Mouse (Mus musculus): ENCODE data around the gene Mien1. TPM values are rescaled to one million over a fixed set of nuclear protein-coding genes. Genes with fewer than 3 reads are reported as not detected.
A peak's percentile ranks its signal among the peaks of the same experiment; 100 is the strongest.

The Mien1 gene
- polyA plus RNA-seq, 1 experiment from 2014 or later: 276 TPM

DNA sequence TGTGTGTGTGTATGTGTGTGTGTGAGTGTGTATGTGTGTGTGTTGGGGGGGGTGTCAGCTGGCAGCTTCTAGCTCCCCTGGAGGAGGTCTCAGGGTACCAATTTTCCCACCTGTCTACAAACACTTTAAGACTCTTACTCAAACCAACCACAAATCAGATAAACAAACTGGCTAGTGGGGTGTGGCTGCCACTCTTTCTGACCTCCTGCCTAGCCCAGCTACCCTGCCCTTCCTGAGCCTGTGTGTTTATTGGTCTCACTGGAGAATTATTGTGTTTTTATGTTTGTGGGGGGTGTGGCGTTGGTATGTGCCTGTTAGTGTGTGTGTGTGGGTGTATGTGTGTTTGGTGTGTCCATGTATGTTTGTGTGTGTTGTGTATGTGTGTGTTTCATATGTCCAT, 21.7 kb downstream of the Mien1 start:
- no peak overlapping the region for H3K4me2 ChIP-seq (ENCODE audit: low read length)
- no peak overlapping the region for H3K4me3 ChIP-seq (ENCODE audit: low read length)
- no peak for ATAC-seq
- 84% methylated on average over 1 of the region's 1 CpGs for WGBS
- no peak overlapping the region for H3K27ac ChIP-seq (ENCODE audit: low read depth, low read length)
- H3K36me3 ChIP-seq (ENCODE audit: control insufficient read depth, insufficient read depth, low read length): no peaks in the 10 kb centered on the region
- H3K9me3 ChIP-seq (ENCODE audit: control insufficient read depth, low read length): no peaks in the 10 kb centered on the region
- H3K4me1 ChIP-seq (ENCODE audit: control insufficient read depth, insufficient read depth, low read depth, low read length): peaks cover 15% of the 10 kb centered on the region; the same call in 1 of the 2 replicates
- H3K27me3 ChIP-seq (replicated peaks; ENCODE audit: control insufficient read depth, insufficient read depth, low read length): peaks cover 3% of the 10 kb centered on the region
- no peak overlapping the region for H3K9ac ChIP-seq (ENCODE audit: low read depth, low read length)

GRCm38 (mm10) chr11:98414162-98414561, 24.6 kb downstream of the Mien1 start:
- Histone ChIP-seq H3K4me3 (ENCODE audit: low read length) (no peak overlapping the region), H3K4me1 (ENCODE audit: control insufficient read depth, insufficient read depth, low read depth, low read length) (peaks cover 16% of the 10 kb centered on the region; the same call in 1 of the 2 replicates)
- 16% methylated on average over 2 of the region's 2 CpGs for WGBS

GRCm38 (mm10) chr11:98413731-98414130, 25.1 kb downstream of the Mien1 start:
- H3K4me3 ChIP-seq (ENCODE audit: low read length): peak overlapping the region; percentile 57
- ATAC-seq: no peak
- H3K27me3 ChIP-seq (replicated peaks; ENCODE audit: control insufficient read depth, insufficient read depth, low read length): peaks cover 13% of the 10 kb centered on the region
- H3K4me2 ChIP-seq (ENCODE audit: low read length): peak overlapping the region; percentile 93
- H3K36me3 ChIP-seq (ENCODE audit: control insufficient read depth, insufficient read depth, low read length): no peaks in the 10 kb centered on the region
- H3K4me1 ChIP-seq (ENCODE audit: control insufficient read depth, insufficient read depth, low read depth, low read length): peaks cover 16% of the 10 kb centered on the region; the same call in 1 of the 2 replicates
- no peaks in the 10 kb centered on the region for H3K9me3 ChIP-seq (ENCODE audit: control insufficient read depth, low read length)
- WGBS: 13% methylated on average over 7 of the region's 7 CpGs
- H3K27ac ChIP-seq (ENCODE audit: low read depth, low read length): no peak overlapping the region
- peak overlapping the region; percentile 72; the same call in 1 of the 2 replicates for H3K9ac ChIP-seq (ENCODE audit: low read depth, low read length)

More at GRCm38 (mm10) chr11:98414162-98414561, 24.6 kb downstream of the Mien1 start:
- H3K9ac ChIP-seq (ENCODE audit: low read depth, low read length): no peak overlapping the region
- H3K27me3 ChIP-seq (replicated peaks; ENCODE audit: control insufficient read depth, insufficient read depth, low read length): peaks cover 13% of the 10 kb centered on the region
- H3K4me2 ChIP-seq (ENCODE audit: low read length): peak overlapping the region; percentile 93
- no peak overlapping the region for H3K27ac ChIP-seq (ENCODE audit: low read depth, low read length)
- H3K36me3 ChIP-seq (ENCODE audit: control insufficient read depth, insufficient read depth, low read length): no peaks in the 10 kb centered on the region
- H3K9me3 ChIP-seq (ENCODE audit: control insufficient read depth, low read length): no peaks in the 10 kb centered on the region
- no peak for ATAC-seq

DNA sequence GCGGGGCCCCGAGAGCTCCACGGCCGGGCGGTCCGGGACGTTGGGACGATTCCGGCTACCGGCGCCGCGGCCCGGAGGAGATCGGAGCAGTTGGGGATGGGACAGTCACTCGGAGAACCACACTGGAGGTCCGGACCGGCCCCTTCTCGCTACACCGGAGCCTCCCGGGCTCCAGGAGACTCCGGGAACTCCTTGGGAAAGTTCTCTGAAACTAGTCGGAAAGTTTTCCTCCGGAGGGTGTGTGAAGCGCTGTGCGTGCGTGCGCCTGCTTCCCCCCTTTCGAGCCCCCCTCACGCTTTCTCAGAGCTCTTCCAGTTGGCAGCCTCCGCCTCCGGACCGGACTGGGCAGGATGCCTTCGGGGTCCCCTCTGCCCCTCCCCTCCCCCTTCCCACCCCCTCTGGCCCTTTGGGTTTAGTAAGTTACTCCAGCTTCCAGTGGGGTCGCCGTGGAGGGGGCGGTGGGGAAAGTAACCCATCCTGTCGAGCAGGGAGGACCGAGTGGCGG, 25.9 kb downstream of the Mien1 start:
- WGBS: under 1% methylated on average over 40 of the region's 40 CpGs
- Histone ChIP-seq H3K9me3 (ENCODE audit: control insufficient read depth, low read length) (no peaks in the 10 kb centered on the region), H3K4me3 (ENCODE audit: low read length) (peak overlapping the region; percentile 57), H3K4me2 (ENCODE audit: low read length) (peak overlapping the region; percentile 93), H3K4me1 (ENCODE audit: control insufficient read depth, insufficient read depth, low read depth, low read length) (peaks cover 16% of the 10 kb centered on the region; the same call in 1 of the 2 replicates), H3K27ac (ENCODE audit: low read depth, low read length) (peak overlapping the region; percentile 79), H3K36me3 (ENCODE audit: control insufficient read depth, insufficient read depth, low read length) (no peaks in the 10 kb centered on the region), H3K27me3 (replicated peaks; ENCODE audit: control insufficient read depth, insufficient read depth, low read length) (peaks cover 13% of the 10 kb centered on the region), H3K9ac (ENCODE audit: low read depth, low read length) (peak overlapping the region; percentile 72)
- peak; percentile 71 for ATAC-seq

DNA sequence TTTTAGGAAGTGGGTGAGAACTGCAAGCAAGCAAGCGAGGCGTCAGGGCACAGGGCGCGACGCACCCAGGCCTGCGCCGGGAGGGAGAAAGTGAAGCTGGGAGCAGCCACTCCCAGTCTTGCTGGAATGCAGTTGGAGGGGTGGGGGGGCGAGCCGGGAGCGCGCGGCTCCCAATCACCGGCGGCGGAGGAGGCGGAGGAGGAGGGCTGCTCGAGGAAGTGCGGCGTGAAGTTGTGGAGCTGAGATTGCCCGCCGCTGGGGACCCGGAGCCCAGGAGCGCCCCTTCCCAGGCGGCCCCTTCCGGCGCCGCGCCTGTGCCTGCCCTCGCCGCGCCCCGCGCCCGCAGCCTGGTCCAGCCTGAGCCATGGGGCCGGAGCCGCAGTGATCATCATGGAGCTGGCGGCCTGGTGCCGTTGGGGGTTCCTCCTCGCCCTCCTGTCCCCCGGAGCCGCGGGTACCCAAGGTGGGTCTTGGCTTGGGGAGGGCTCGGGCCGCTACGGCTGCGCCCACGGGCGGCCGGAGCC, 26.5 kb downstream of the Mien1 start, which contains the start of gene Erbb2:
TSS of gene Erbb2 (plus strand) at position 198 of the 524 bp plus-strand sequence.
- WGBS: 0% methylated on average over 31 of the region's 49 CpGs

DNA sequence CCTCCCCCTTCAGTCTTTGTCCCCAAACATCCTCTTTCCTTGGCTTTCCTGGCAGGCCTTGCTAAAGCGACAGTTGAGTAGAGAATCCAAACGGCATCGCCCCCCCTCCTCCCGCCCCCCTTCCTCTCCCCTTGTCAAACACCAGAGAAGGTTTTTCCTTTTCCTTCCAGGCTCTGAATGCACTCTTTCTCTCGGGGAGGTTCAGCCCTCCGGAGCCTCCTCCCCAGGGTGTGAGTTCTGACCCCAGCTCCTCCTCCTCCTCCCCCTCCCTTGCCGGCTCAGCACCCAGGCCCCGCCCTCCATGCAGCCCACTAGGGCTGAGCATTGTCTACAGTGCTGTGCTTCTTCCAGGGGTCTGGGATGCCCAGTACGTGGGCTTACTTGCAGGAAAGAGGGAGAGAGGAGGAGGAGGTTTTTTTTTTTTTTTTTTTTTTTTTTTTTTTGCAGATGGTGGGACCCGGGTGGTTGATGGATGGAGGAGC, 29.4 kb downstream of the Mien1 start:
- Histone ChIP-seq H3K27ac (ENCODE audit: low read depth, low read length) (no peak overlapping the region), H3K4me2 (ENCODE audit: low read length) (no peak overlapping the region), H3K4me1 (ENCODE audit: control insufficient read depth, insufficient read depth, low read depth, low read length) (peaks cover 16% of the 10 kb centered on the region; the same call in 1 of the 2 replicates), H3K9ac (ENCODE audit: low read depth, low read length) (no peak overlapping the region), H3K9me3 (ENCODE audit: control insufficient read depth, low read length) (no peaks in the 10 kb centered on the region), H3K4me3 (ENCODE audit: low read length) (no peak overlapping the region), H3K36me3 (ENCODE audit: control insufficient read depth, insufficient read depth, low read length) (no peaks in the 10 kb centered on the region), H3K27me3 (replicated peaks; ENCODE audit: control insufficient read depth, insufficient read depth, low read length) (peaks cover 13% of the 10 kb centered on the region)
- WGBS: 3% methylated on average over 10 of the region's 10 CpGs
- peak; percentile 81 for ATAC-seq

More for the DNA sequence above, 26.5 kb downstream of the Mien1 start, which contains the start of gene Erbb2:
- H3K4me3 ChIP-seq (ENCODE audit: low read length): peak within 1 kb of the TSS; percentile 57
- peak; percentile 53 for ATAC-seq
- H3K4me1 ChIP-seq (ENCODE audit: control insufficient read depth, insufficient read depth, low read depth, low read length): peaks cover 16% of the 10 kb centered on the region; the same call in 1 of the 2 replicates
- no peaks in the 10 kb centered on the region for H3K9me3 ChIP-seq (ENCODE audit: control insufficient read depth, low read length)
- peak within 1 kb of the TSS; percentile 79 for H3K27ac ChIP-seq (ENCODE audit: low read depth, low read length)
- H3K36me3 ChIP-seq (ENCODE audit: control insufficient read depth, insufficient read depth, low read length): no peaks in the 10 kb centered on the region
- H3K9ac ChIP-seq (ENCODE audit: low read depth, low read length): peak within 1 kb of the TSS; percentile 72
- H3K27me3 ChIP-seq (replicated peaks; ENCODE audit: control insufficient read depth, insufficient read depth, low read length): peaks cover 13% of the 10 kb centered on the region
- peak within 1 kb of the TSS; percentile 93 for H3K4me2 ChIP-seq (ENCODE audit: low read length)

DNA sequence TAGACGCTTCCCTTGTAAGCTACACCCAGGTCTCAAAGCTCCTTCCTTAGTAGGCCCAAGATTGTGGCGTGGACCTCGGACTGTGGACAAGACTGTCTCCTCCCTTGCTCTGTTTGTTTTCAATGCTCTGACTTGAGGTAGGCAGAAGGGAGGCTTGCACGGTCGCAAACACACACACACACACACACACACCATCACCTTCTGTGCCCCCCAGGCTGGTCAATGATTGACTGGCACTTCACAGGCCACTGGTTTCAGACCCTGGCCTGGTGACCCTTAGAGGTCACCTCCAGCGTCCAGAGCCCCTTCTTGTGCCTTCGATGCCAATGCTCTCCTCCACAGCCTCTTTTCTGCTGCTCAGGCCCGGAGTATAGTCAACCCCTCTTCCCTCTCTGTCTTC, 29.9 kb downstream of the Mien1 start:
- ATAC-seq: no peak
- WGBS: 36% methylated on average over 8 of the region's 8 CpGs
- no peaks in the 10 kb centered on the region for H3K36me3 ChIP-seq (ENCODE audit: control insufficient read depth, insufficient read depth, low read length)

DNA sequence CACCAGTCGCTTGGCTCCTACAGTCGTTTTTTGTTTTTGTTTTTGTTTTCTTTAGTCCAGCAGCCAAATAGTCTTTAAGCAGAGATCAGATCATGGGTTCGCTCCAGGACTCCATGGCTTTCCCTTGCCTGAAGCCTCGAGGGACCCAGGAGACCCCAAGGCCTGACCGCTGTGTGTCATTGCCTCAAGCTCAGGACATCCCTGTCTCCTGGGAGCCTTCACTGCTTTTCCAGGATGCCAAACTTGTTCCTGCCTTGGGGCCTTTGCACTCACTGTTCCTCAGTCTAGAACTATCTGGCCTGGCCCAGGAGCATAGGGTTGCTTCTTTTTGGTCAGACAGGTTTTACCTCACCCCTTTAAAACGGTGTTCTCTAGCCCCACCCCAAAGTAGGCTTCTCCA, 32.2 kb downstream of the Mien1 start:
- H3K27ac ChIP-seq (ENCODE audit: low read depth, low read length): no peak overlapping the region
- no peak overlapping the region for H3K4me2 ChIP-seq (ENCODE audit: low read length)
- H3K4me3 ChIP-seq (ENCODE audit: low read length): no peak overlapping the region
- H3K4me1 ChIP-seq (ENCODE audit: control insufficient read depth, insufficient read depth, low read depth, low read length): no peaks in the 10 kb centered on the region
- no peaks in the 10 kb centered on the region for H3K36me3 ChIP-seq (ENCODE audit: control insufficient read depth, insufficient read depth, low read length)
- H3K9ac ChIP-seq (ENCODE audit: low read depth, low read length): no peak overlapping the region
- no peak for ATAC-seq
- H3K27me3 ChIP-seq (replicated peaks; ENCODE audit: control insufficient read depth, insufficient read depth, low read length): peaks cover 10% of the 10 kb centered on the region
- no peaks in the 10 kb centered on the region for H3K9me3 ChIP-seq (ENCODE audit: control insufficient read depth, low read length)
- WGBS: 75% methylated on average over 6 of the region's 6 CpGs

More for the DNA sequence above, 29.9 kb downstream of the Mien1 start:
- Histone ChIP-seq H3K4me1 (ENCODE audit: control insufficient read depth, insufficient read depth, low read depth, low read length) (peaks cover 14% of the 10 kb centered on the region; the same call in 1 of the 2 replicates), H3K9ac (ENCODE audit: low read depth, low read length) (no peak overlapping the region), H3K4me2 (ENCODE audit: low read length) (no peak overlapping the region), H3K9me3 (ENCODE audit: control insufficient read depth, low read length) (no peaks in the 10 kb centered on the region), H3K4me3 (ENCODE audit: low read length) (no peak overlapping the region), H3K27ac (ENCODE audit: low read depth, low read length) (no peak overlapping the region), H3K27me3 (replicated peaks; ENCODE audit: control insufficient read depth, insufficient read depth, low read length) (peaks cover 13% of the 10 kb centered on the region)

- H3K9ac ChIP-seq (ENCODE audit: low read depth, low read length): peak overlapping the region; percentile 84
- H3K4me3 ChIP-seq (ENCODE audit: low read length): peak overlapping the region; percentile 70
- no peaks in the 10 kb centered on the region for H3K36me3 ChIP-seq (ENCODE audit: control insufficient read depth, insufficient read depth, low read length)
- ATAC-seq: no peak
- peak overlapping the region; percentile 84 for H3K4me2 ChIP-seq (ENCODE audit: low read length)
- WGBS: 49% methylated on average over 3 of the region's 3 CpGs
- no peaks in the 10 kb centered on the region for H3K9me3 ChIP-seq (ENCODE audit: control insufficient read depth, low read length)
- H3K27me3 ChIP-seq (replicated peaks; ENCODE audit: control insufficient read depth, insufficient read depth, low read length): no peaks in the 10 kb centered on the region
- H3K27ac ChIP-seq (ENCODE audit: low read depth, low read length): peak overlapping the region; percentile 95
- peaks cover 5% of the 10 kb centered on the region for H3K4me1 ChIP-seq (ENCODE audit: control insufficient read depth, insufficient read depth, low read depth, low read length)
Measured at GRCm38 (mm10) chr11:98400816-98401215, 38.0 kb downstream of the Mien1 start.
